Mouse (Mus musculus): ENCODE measurements at regions not wholly inside any gene's neighbourhood (a gene's known extent, or its start where the extent isn't known, plus 50 kb on each side); places are given as distances from the start of the nearest gene placed in this dataset.
"Not testable (repeated sequence)": the region's sequence is repeated elsewhere in the genome, so short reads cannot be mapped to it uniquely, and the experiment has no call there.

GRCm38 (mm10) chr3:6427905-6428304 is 192.3 kb downstream of the 1700008P02Rik start:
- no peak for DNase-seq

- peak; percentile 24 for DNase-seq
Measured at GRCm38 (mm10) chr3:6400871-6401270, 219.4 kb downstream of the 1700008P02Rik start.

GRCm38 (mm10) chr3:6385669-6386068 is 234.6 kb downstream of the 1700008P02Rik start:
- no peak for DNase-seq

GRCm38 (mm10) chr3:6382896-6383295 is 237.3 kb downstream of the 1700008P02Rik start:
- no peak for DNase-seq

- DNase-seq: no peak
Measured at GRCm38 (mm10) chr3:6382296-6382695, 237.9 kb downstream of the 1700008P02Rik start.

- no peak for DNase-seq
Measured at GRCm38 (mm10) chr3:6381732-6382131, 238.5 kb downstream of the 1700008P02Rik start.

- DNase-seq: not testable (repeated sequence)
Measured at GRCm38 (mm10) chr3:6339001-6339400, 281.2 kb downstream of the 1700008P02Rik start.

- DNase-seq: no peak
Measured at GRCm38 (mm10) chr3:6320818-6321504, 299.3 kb downstream of the 1700008P02Rik start.

GRCm38 (mm10) chr3:6289500-6289899 is 330.7 kb downstream of the 1700008P02Rik start:
- DNase-seq: no peak

- DNase-seq: no peak
Measured at GRCm38 (mm10) chr3:6280636-6281035, 339.6 kb downstream of the 1700008P02Rik start.
